Mouse (Mus musculus): Measurements from ENCODE around the gene Cxcr5.

DNA sequence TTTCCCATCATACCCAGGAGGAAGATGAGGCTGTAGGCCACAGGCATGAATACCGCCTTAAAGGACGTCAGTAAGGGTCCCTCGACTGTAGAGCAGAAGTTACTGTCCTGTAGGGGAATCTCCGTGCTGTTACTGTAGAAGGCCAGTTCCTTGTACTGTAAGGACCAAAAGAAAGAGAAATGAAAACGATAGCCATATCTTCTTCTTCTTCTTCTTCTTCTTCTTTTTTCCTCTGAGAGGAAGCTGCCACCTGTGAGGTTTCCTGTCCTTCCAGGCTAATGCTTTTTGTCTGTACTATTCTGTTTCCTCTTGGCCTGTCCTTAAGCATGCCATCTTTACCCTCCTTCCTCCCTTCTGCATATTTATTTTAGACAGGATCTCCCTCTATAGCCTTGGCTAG, 47.5 kb downstream of the Cxcr5 start:
- TF ChIP-seq FLI1 (IDR thresholded peaks at IDR 0.05; ENCODE audit: low read length) (no peak), GATA1 (IDR thresholded peaks at IDR 0.05; ENCODE audit: borderline replicate concordance, low read length) (no peak)

Measured in megakaryocyte, embryonic 14.5 days (primary cell).